Mouse (Mus musculus): ENCODE data around the gene Fis1.

- TF ChIP-seq CTCF (conservative IDR thresholded peaks at IDR 0.05; ENCODE audit: low read length) (no peak), NANOG (IDR thresholded peaks at IDR 0.05; ENCODE audit: borderline replicate concordance, low read length) (no peak), POU5F1 (IDR thresholded peaks at IDR 0.05; ENCODE audit: borderline replicate concordance, low read length) (no peak)
Measured at GRCm38 (mm10) chr5:136960053-136960452, 7.0 kb downstream of the Fis1 start.
